Mouse (Mus musculus) ES-E14 (cell line): ENCODE results near the gene Smad1.

Experiments used
- CHD2 ChIP-seq: IDR thresholded peaks from 2 replicates; pipeline ENCODE4 v1.6.1; 2014; ENCODE audit warnings: mild to moderate bottlenecking, low read depth, low read length, inconsistent platforms
- HCFC1 ChIP-seq: IDR thresholded peaks from 2 replicates; pipeline ENCODE4 v1.6.1; 2012; ENCODE audit warnings: low read length, inconsistent platforms, borderline replicate concordance; ENCODE audit not compliant: insufficient read depth
- ZNF384 ChIP-seq: IDR thresholded peaks from 2 replicates; pipeline ENCODE4 v1.6.1; 2012; ENCODE audit warnings: low read depth, low read length, inconsistent platforms

- TF ChIP-seq ZNF384 (no peak), HCFC1 (no peak), CHD2 (no peak)
These were observed 10.1 kb downstream of the Smad1 start for GRCm38 (mm10) chr8:79389074-79389786.
